Mouse (Mus musculus) olfactory bulb, adult 2 months (tissue): Measurements from ENCODE around the gene D16Ertd472e.

ENCODE experiments used
- CTCF ChIP-seq: fragments of 200-500 bp; IDR thresholded peaks from 2 replicates; pipeline ENCODE4 v1.5.1; 2012; ENCODE audit warnings: low read depth, mild to moderate bottlenecking, low read length, moderate library complexity; ENCODE audit not compliant: insufficient read depth
- POLR2A ChIP-seq: fragments of 200-500 bp; IDR thresholded peaks from 2 replicates; pipeline ENCODE4 v1.6.1; 2012; ENCODE audit warnings: mild to moderate bottlenecking, low read depth, low read length, moderate library complexity; ENCODE audit not compliant: insufficient read depth

DNA sequence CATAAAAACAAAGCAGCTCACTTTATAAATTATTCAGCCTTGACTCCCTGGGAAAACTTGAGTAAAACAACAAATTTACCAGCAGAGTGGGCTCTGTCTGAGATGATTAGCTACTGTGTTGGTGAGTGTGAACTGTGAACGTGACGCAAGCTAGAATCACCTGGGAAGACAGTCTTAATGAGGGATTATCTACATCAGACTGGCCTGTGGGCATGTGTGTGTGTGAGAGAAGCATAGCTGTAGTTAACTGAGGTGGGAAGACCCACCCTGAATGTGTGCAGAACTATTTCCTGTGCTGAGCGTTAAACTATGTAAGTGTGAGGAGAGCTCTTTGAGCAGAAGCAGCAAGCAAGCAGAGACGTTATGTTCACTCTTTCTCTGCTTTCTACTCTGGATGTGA, 29.7 kb upstream of the D16Ertd472e start:
- no peak for TF ChIP-seq CTCF
- TF ChIP-seq POLR2A, result no peak
